Mouse (Mus musculus) neural tube, embryonic 15.5 days (tissue): ENCODE data around the gene Grin2b. TPM values are rescaled to one million over a fixed set of nuclear protein-coding genes. Genes with fewer than 3 reads are reported as not detected.

ENCODE experiments used
- ATAC-seq: fragments of 200-750 bp; cut with Nextera tagmentation; 2 replicates; pipeline ENCODE4 v1.8.0; 2017; ENCODE audit warnings: mild to moderate bottlenecking, moderate TSS enrichment, moderate library complexity; ENCODE audit not compliant: low FRiP score
- H3K27ac ChIP-seq: fragments of 300-500 bp; sonication (generic); replicated peaks from 2 replicates; pipeline ENCODE4 v1.5.1; 2015; ENCODE audit warnings: mild to moderate bottlenecking, inconsistent platforms
- H3K27me3 ChIP-seq: fragments of 300-500 bp; sonication (generic); replicated peaks from 2 replicates; pipeline ENCODE4 v1.6.1; 2015; ENCODE audit warnings: inconsistent platforms
- H3K36me3 ChIP-seq: fragments of 300-500 bp; sonication (generic); 2 replicates; pipeline ENCODE4 v1.6.1; 2015; ENCODE audit warnings: inconsistent platforms
- H3K4me1 ChIP-seq: fragments of 300-500 bp; sonication (generic); 2 replicates; pipeline ENCODE4 v1.6.1; 2015; ENCODE audit warnings: inconsistent platforms
- H3K4me2 ChIP-seq: fragments of 300-500 bp; sonication (generic); 2 replicates; pipeline ENCODE4 v1.6.1; 2015; ENCODE audit warnings: inconsistent platforms, mild to moderate bottlenecking, moderate library complexity
- H3K4me3 ChIP-seq: fragments of 300-500 bp; sonication (generic); replicated peaks from 2 replicates; pipeline ENCODE4 v1.5.1; 2015; ENCODE audit warnings: mild to moderate bottlenecking, inconsistent platforms
- H3K9ac ChIP-seq: fragments of 300-500 bp; sonication (generic); replicated peaks from 2 replicates; pipeline ENCODE4 v1.6.1; 2015; ENCODE audit warnings: mild to moderate bottlenecking, inconsistent platforms
- H3K9me3 ChIP-seq: fragments of 300-500 bp; sonication (generic); replicated peaks from 2 replicates; pipeline ENCODE4 v1.6.1; 2016; ENCODE audit warnings: inconsistent platforms
- WGBS: fragments of 180-500 bp; shearing (Covaris S2); methylation state at CpG from one replicate; pipeline ENCODE4 v1.1.7; 2015; ENCODE audit warnings: mixed read lengths; 5-methylcytosine and 5-hydroxymethylcytosine counted together
- polyA plus RNA-seq: library from polyadenylated mRNA; unstranded; fragments of >200 nt; fragmentation: Nextera tagmentation; extraction: Ambion mirVana; gene quantifications from 2 replicates; pipeline ENCODE4 v1.2.1, GENCODE M21; 2015

Gene Grin2b
- polyA plus RNA-seq, 1 experiment from 2014 or later = 82.8 TPM

DNA sequence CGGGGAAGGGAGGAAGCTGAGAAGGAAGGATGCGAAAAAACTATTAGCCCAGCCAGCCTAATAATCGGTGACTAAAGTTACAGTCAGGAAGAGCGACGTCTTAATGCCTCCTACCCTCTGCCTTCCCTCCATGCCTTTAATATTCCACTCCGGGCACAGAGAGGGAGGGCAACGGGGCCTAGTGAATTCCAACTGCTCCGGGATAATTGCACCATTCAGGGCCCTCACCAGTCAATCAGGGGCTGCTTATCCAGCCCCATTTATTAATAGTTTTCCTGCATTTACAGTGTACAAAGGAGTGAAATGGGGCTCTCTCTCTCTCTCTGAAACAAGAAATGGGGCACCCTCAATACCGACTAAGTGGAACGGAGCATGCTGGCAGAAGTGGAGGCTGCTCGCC, 11.2 kb downstream of the Grin2b start:
- H3K4me1 ChIP-seq = peaks cover 62% of the 10 kb centered on the region
- H3K9ac ChIP-seq = peak overlapping the region; percentile 14; the same call in 1 of the 2 replicates
- H3K4me3 ChIP-seq = 0 out of 2 replicates have a peak overlapping the region, but pooled peaks have one; percentile 2
- no peaks in the 10 kb centered on the region for H3K36me3 ChIP-seq
- H3K4me2 ChIP-seq = peak overlapping the region; percentile 48
- H3K9me3 ChIP-seq = no peaks in the 10 kb centered on the region
- H3K27me3 ChIP-seq = no peaks in the 10 kb centered on the region
- WGBS = 26% methylated on average over 11 of the region's 11 CpGs
- no peak; the same call in 1 of the 2 replicates for ATAC-seq
- no peak overlapping the region for H3K27ac ChIP-seq

DNA sequence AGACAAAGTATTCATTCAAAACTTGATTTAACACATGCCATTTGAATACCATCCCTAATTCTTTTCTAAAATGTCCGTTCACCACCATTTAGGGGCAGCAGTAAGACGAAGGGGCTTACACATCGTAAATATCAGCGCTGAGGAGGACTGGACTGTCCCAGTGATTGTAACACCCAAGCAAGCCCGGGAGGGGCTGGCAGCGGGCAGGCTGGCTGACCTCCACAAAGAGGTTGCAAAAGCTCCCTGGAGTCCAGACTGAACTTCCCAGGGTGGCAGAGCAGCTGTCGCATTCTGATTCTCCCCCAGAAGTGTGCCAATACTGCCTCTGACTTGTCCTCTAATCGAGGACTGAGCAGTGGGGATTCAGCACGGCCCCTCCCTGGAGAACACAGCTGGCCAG, 19.9 kb downstream of the Grin2b start:
- no peak for ATAC-seq
- Histone ChIP-seq H3K4me2 (no peak overlapping the region), H3K27ac (no peak overlapping the region), H3K4me3 (no peak overlapping the region), H3K9me3 (no peaks in the 10 kb centered on the region), H3K4me1 (peaks cover 27% of the 10 kb centered on the region), H3K27me3 (no peaks in the 10 kb centered on the region), H3K36me3 (0 out of 2 replicates have a peak, but pooled peaks cover 4% of the 10 kb centered on the region), H3K9ac (no peak overlapping the region)
- 19% methylated on average over 9 of the region's 9 CpGs for WGBS

DNA sequence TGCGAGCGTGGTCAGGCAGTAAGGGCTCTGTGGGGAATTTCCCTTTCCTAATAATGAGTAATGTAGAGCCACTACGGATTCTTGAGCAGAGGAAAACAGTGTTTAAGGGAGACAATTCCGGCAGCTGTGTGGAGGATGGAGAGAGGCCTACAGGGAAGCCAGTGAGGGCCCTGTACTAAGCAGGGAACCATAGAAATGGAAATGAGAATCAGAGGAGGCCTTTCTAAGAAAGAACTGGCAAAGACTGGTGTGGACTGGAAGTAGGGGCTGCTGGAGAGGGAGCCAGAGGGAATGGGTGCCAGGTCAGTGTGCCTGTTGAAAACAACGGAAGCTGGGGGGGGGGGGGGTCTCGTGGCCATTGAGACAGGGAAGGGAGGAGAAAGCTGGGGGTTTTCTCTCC, 23.2 kb downstream of the Grin2b start:
- no peak overlapping the region for H3K4me3 ChIP-seq
- ATAC-seq = peak; percentile 13; the same call in 1 of the 2 replicates
- H3K27me3 ChIP-seq = no peaks in the 10 kb centered on the region
- H3K9me3 ChIP-seq = no peaks in the 10 kb centered on the region
- 0 out of 2 replicates have a peak, but pooled peaks cover 4% of the 10 kb centered on the region for H3K36me3 ChIP-seq
- H3K9ac ChIP-seq = no peak overlapping the region
- H3K4me1 ChIP-seq = peaks cover 40% of the 10 kb centered on the region
- 39% methylated on average over 6 of the region's 6 CpGs for WGBS
- H3K4me2 ChIP-seq = no peak overlapping the region
- H3K27ac ChIP-seq = 0 out of 2 replicates have a peak overlapping the region, but pooled peaks have one; percentile 37

DNA sequence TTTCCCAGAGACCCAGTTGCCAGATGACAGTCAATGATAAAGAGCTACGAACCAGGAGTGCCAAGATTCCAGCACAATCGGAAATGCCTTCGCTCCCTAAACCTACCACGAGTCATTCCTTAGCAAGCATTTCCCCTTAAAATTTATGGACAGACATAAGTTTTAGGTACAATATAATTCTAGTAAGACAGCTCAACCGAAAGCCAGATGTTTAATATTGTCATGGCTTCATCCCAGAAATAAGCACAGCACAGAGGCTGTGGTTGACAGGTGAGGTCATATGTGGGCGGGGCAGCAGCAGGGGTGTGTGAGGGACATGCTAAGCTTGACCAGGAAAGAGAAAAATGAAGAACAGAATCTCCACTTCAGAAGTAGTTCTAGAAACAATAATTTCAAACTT, 33.3 kb downstream of the Grin2b start:
- no peak for ATAC-seq
- H3K4me1 ChIP-seq = no peaks in the 10 kb centered on the region
- WGBS = 89% methylated on average over 6 of the region's 6 CpGs

DNA sequence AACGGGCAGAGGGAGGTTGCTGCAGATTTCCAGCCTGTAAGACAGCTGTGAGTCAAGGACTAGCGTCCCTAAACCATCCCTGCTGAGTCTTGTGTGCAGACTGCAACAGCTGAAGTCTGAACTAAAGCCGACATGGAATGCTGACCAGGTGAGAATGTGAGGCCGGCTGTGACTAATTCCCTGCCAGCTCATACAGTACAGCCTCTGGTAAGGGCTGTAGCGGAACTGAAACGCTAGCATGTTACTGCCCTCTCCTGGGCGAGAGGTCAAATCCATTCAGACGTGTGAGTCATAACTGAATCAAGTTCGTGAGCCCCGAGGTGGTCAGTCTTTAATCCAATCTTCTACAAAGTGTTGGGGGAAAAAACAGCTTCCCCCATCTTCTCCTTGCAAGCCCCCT, 42.9 kb downstream of the Grin2b start:
- WGBS = 41% methylated on average over 10 of the region's 10 CpGs
- H3K4me3 ChIP-seq = no peak overlapping the region
- H3K27me3 ChIP-seq = no peaks in the 10 kb centered on the region
- no peaks in the 10 kb centered on the region for H3K9me3 ChIP-seq
- H3K4me2 ChIP-seq = no peak overlapping the region
- peak; percentile 36; the same call in 1 of the 2 replicates for ATAC-seq
- H3K9ac ChIP-seq = no peak overlapping the region
- no peaks in the 10 kb centered on the region for H3K36me3 ChIP-seq
- H3K4me1 ChIP-seq = peaks cover 5% of the 10 kb centered on the region; the same call in 1 of the 2 replicates
- no peak overlapping the region for H3K27ac ChIP-seq

More for the DNA sequence above, 33.3 kb downstream of the Grin2b start:
- Histone ChIP-seq H3K4me3 (no peak overlapping the region), H3K27me3 (no peaks in the 10 kb centered on the region), H3K27ac (no peak overlapping the region), H3K36me3 (no peaks in the 10 kb centered on the region), H3K4me2 (no peak overlapping the region), H3K9me3 (no peaks in the 10 kb centered on the region), H3K9ac (no peak overlapping the region)

DNA sequence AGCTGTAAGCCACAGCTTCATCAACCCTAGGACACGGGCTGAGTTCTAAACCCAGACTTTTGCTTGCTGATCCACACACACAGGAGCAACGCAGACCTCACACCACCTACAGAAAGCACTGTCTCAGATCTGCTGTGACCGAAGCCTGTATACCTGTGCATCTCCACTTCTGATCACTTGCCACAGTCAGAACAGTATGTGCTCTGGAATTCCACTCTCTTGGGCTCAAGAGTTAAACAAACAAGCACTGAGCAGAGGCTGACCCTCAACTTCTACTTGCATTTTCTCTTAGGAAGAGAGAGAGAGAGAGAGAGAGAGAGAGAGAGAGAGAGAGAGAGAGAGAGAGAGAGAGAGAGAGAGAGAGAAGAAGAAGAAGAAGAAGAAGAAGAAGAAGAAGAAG, 50.7 kb downstream of the Grin2b start:
- H3K4me2 ChIP-seq = no peak overlapping the region
- H3K4me3 ChIP-seq = no peak overlapping the region
- H3K9ac ChIP-seq = no peak overlapping the region
- peaks cover 15% of the 10 kb centered on the region; the same call in 1 of the 2 replicates for H3K4me1 ChIP-seq
- H3K36me3 ChIP-seq = no peaks in the 10 kb centered on the region
- ATAC-seq = no peak
- H3K27ac ChIP-seq = no peak overlapping the region
- WGBS = 91% methylated on average over 3 of the region's 3 CpGs
- H3K27me3 ChIP-seq = no peaks in the 10 kb centered on the region
- H3K9me3 ChIP-seq = no peaks in the 10 kb centered on the region

DNA sequence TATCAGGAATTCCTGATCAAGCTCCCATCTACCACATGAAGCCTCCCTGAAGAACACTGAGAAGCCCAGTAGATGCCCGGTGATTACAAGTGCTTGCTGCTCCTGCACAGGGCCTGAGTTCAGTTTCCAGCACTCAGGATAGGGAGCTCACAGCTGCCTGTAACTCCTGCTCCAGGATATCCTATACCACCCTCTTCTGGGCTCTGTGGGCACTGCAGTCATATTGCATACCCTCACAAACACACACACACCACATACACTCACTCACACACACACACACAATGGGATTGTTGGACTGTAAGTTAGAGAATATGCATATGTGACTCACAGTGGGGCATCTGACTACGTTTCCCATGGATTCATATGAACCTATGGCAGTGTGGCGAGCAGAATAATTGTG, 55.9 kb downstream of the Grin2b start:
- ATAC-seq = no peak
- H3K9ac ChIP-seq = no peak overlapping the region

DNA sequence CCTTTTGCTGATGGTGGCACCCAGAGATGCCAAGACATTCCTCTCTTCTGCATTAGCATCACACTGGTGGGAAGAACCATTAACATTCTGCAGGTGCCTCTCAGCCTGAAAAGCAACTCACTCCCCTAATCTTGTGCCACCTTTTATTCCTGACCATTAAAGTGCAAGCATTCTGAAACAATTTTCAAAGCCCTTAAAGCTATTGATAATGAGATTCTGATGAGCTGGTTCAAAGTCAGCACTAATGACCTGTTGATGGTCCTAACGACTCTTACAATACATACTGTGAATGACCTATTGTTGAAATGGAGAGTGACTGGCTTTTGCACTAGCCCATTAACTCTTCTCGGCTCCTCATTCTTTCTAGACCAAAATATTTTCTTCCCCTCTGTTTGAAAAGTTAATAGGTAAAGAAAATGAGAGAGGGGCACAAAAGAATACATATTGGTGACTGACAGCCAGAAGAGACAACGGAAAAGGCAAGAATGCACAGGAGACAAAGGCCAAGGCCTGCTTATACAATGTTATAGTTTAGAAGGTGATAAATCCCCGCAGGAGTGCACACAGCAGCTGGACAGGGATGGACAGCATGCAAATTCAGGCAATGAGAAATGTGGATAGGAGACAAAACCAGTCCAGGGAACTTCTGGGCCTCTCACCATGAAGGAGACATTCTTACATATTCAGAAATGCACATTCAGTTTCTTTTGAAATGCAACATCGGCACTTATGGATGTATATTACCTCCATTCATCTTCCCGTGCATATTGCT, 59.5 kb downstream of the Grin2b start:
- 36% methylated on average over 6 of the region's 6 CpGs for WGBS
- Histone ChIP-seq H3K9me3 (no peaks in the 10 kb centered on the region), H3K4me3 (no peak overlapping the region)

More for the DNA sequence above, 55.9 kb downstream of the Grin2b start:
- Histone ChIP-seq H3K27me3 (no peaks in the 10 kb centered on the region), H3K36me3 (no peaks in the 10 kb centered on the region), H3K4me3 (no peak overlapping the region), H3K4me2 (no peak overlapping the region), H3K4me1 (peaks cover 22% of the 10 kb centered on the region), H3K9me3 (no peaks in the 10 kb centered on the region), H3K27ac (no peak overlapping the region)
- 91% methylated on average over 3 of the region's 3 CpGs for WGBS

DNA sequence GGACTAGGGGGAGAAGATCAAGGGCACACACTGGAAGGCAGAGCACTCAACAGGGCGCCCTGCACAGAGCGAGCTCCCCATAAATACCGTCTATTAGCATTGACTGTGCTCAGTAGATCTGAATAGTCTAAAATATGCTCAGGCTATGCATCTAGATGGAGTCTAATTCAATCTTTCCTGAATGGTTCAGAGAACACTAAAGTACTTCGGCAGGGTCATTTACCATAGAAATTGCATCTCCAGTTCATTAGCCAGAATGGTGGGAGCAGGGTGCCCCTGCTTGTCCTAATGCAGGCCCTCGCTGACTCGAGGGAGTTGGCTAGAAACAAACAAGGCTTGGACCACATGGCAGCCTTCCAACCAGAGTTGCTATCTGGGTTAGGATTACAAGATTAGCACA, 64.1 kb downstream of the Grin2b start:
- H3K27me3 ChIP-seq = no peaks in the 10 kb centered on the region
- H3K36me3 ChIP-seq = no peaks in the 10 kb centered on the region
- ATAC-seq = no peak
- H3K4me1 ChIP-seq = peaks cover 17% of the 10 kb centered on the region
- no peak overlapping the region for H3K9ac ChIP-seq
- 42% methylated on average over 6 of the region's 6 CpGs for WGBS
- no peaks in the 10 kb centered on the region for H3K9me3 ChIP-seq
- 0 out of 2 replicates have a peak overlapping the region, but pooled peaks have one; percentile 30 for H3K27ac ChIP-seq
- H3K4me2 ChIP-seq = no peak overlapping the region
- H3K4me3 ChIP-seq = no peak overlapping the region

More for the DNA sequence above, 59.5 kb downstream of the Grin2b start:
- Histone ChIP-seq H3K4me1 (peaks cover 14% of the 10 kb centered on the region), H3K36me3 (no peaks in the 10 kb centered on the region), H3K27me3 (no peaks in the 10 kb centered on the region), H3K27ac (no peak overlapping the region), H3K9ac (no peak overlapping the region), H3K4me2 (no peak overlapping the region)
- ATAC-seq = no peak

DNA sequence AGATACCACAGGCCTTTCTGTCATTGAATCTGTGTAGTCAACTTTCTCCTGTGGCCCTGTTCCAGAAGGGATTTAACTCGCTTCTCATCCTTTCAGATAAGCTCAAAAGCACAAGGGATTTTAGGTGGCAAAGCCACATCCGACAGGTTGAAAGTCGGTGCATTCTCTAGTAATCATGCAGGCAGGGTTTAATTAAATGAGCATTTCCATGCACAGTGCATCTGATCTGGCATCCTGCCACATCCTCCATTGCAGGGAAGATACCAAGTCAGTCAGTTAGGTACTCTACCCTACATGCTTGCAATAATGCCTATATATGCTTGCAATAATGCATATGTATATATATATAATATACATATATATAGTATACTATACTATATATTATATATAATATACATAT, 64.8 kb downstream of the Grin2b start:
- no peaks in the 10 kb centered on the region for H3K36me3 ChIP-seq
- peaks cover 13% of the 10 kb centered on the region for H3K4me1 ChIP-seq
- H3K4me2 ChIP-seq = no peak overlapping the region
- H3K9ac ChIP-seq = no peak overlapping the region
- no peak for ATAC-seq
- H3K4me3 ChIP-seq = no peak overlapping the region
- no peaks in the 10 kb centered on the region for H3K9me3 ChIP-seq
- WGBS = 70% methylated on average over 3 of the region's 3 CpGs
- no peaks in the 10 kb centered on the region for H3K27me3 ChIP-seq
- no peak overlapping the region for H3K27ac ChIP-seq

DNA sequence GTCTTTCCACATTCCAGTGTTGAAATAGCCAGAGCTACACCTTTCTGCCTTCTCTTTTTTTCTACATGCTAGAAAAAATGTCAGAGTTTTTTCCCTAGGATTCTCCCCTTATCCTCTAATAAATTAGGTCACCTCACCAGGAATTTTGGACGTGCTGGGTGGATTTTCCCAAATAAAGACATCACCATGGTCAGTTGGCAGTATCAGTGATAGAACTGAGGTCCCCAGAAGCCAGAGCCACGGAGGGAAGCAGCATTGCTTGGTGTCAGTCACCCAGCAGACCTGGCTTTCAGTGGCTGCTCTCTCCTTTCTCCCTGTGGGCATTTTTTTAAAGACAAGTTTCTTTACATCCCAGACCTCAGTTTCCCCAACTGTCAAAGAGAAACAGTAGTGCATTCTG, 68.1 kb downstream of the Grin2b start:
- Histone ChIP-seq H3K4me2 (no peak overlapping the region), H3K27me3 (no peaks in the 10 kb centered on the region), H3K9me3 (no peaks in the 10 kb centered on the region), H3K4me1 (peaks cover 10% of the 10 kb centered on the region), H3K36me3 (no peaks in the 10 kb centered on the region), H3K27ac (no peak overlapping the region), H3K4me3 (no peak overlapping the region), H3K9ac (no peak overlapping the region)
- ATAC-seq = no peak
- 80% methylated on average over 2 of the region's 2 CpGs for WGBS

DNA sequence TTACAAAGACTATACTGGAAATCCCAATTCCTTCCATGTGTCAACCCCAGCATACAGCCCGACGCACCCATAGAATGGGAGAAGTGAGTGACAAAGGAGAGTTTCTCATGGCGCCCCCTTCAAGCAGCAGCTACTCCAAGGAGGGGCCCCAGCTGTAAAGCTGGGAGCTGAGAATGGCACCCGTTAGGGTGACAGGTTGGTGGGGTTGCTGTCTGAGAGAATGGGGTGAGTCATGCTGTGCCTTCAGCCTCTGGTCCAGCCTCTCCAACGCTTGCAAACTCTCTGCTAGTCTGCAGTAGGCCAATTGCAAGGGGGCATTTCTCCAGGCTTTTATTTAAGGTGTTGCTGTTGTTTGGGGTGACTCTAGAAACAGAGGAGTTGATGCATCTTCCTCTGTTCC, 73.1 kb downstream of the Grin2b start:
- H3K4me3 ChIP-seq = no peak overlapping the region
- no peaks in the 10 kb centered on the region for H3K27me3 ChIP-seq
- H3K4me2 ChIP-seq = no peak overlapping the region
- WGBS = 84% methylated on average over 5 of the region's 5 CpGs
- H3K9ac ChIP-seq = no peak overlapping the region
- H3K4me1 ChIP-seq = no peaks in the 10 kb centered on the region
- H3K27ac ChIP-seq = no peak overlapping the region
- no peak for ATAC-seq
- H3K36me3 ChIP-seq = no peaks in the 10 kb centered on the region
- H3K9me3 ChIP-seq = no peaks in the 10 kb centered on the region
